Mouse (Mus musculus): ENCODE data around the gene Arid1b. TPM values are rescaled to one million over a fixed set of nuclear protein-coding genes. Genes with fewer than 3 reads are reported as not detected.
A peak's percentile ranks its signal among the peaks of the same experiment; 100 is the strongest.

The Arid1b gene
- total RNA-seq, 2 experiments from 2014 or later = 33.6 to 36.6 TPM

- DNase-seq = no peak
- intact Hi-C loops (cut with DNase I) = no loop called here
Observed at GRCm38 (mm10) chr17:5134271-5134670, 140.1 kb downstream of the Arid1b start.

DNA sequence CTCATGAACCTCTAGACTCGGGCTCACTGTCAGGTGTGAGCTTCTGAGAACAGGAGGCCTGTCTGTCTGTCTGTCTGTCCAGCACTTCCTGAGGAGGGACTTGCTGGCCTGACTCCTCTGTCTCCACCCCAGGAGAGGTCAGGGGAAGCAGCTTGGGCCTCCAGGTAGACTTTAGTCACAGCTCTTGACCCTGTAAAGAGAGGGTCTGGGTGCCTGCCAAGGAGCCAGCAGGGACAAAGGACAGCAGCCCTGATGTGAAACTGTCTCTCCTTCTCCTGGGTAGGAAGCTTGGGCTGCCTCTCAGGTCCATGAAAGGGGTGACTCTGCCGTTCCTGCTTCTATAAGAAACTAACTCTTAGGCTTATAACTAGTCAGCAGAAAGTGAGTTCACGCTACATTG lies 143.8 kb downstream of the Arid1b start:
- intact Hi-C loops (cut with DNase I) = no loop called here

DNA sequence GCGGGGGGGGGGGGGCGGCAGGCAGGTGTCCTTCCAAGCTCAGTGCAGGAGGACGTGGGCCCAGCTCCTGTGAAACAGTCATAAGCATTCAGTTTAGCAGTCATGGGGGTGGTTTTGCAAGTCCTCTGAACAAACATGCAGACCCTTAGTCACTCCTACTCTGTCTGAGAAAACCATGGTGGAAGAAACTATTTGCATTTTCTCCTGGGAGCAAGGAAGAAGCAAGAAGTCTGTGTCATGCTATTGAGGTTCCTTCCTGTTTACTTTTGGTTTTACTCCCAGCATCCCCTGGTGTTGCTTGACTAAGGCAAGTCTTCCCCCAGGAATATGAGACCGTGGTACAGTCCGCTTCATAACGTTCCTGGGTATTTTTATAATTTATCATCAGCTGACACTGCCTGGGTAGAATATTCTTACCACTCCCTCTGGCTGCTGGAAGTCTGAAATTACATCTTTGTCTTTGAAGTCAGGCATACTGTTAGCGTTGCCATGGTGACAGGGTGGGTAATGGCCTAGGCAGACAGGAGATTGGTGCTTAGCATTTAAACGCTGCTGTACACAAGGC lies 144.6 kb downstream of the Arid1b start:
- DNase-seq = peak in 1 of 2 experiments; percentile 46
- intact Hi-C loops (cut with DNase I) = no loop called here

More for the DNA sequence above, 143.8 kb downstream of the Arid1b start:
- peak; percentile 31 to 33 for DNase-seq

- intact Hi-C loops (cut with DNase I) = no loop called here
Observed at GRCm38 (mm10) chr17:5139553-5139952, 145.4 kb downstream of the Arid1b start.

DNA sequence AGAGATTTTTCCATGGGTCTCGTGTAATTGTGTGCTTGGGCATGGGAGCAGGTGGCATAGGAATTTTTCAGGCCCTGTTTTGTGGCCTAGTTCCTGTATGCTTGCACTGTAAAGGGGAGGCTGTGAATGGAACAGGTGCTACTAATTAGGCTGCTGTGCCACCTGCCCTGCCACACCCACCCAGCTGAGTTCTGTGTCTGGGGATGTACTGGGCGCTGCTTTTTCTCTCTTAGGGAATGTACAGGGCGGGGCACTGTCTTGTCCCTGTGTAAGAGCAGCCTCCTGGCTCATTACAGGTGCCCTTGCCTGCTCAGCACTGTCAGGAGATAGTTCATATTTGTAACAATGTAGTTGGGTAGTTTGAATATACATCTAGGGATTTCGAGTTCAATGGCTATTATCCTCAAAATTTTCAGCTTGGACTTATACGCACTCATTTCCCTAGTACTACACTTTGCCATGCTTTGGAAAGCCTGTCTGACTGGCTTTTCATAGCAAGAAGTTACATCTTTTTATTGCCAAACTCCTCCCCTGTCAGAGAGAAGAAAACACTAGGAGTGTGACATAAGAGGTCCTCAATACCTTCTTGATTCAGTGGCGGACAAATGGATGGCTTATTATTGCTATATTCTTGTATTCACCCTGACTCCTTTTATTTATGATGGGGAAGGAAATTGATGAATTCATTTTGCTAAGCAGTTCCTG lies 149.8 kb downstream of the Arid1b start:
- intact Hi-C loops (cut with DNase I) = no loop called here

More at GRCm38 (mm10) chr17:5139553-5139952, 145.4 kb downstream of the Arid1b start:
- DNase-seq = no peak

DNA sequence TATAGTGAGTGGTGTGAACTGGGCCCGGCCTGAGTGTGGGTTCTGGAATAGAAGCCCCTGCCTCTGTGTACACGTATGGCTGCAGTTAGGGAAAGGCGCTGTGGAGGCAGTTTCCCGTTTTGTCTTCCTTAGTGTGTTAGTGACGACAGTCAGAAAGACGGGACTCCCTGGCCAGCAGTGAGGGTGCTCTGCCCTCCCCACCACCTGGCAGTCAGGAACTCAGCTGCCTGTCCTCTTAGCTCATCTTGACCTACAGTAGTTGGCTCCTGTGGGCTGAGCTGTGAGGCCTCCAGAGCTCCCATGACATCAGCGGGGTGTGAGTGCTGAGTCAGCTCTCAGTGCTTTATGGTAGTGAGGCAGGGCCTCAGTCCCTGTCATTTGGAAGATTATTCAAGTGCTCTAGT lies 156.5 kb downstream of the Arid1b start:
- DNase-seq = peak; percentile 31 to 48
- intact Hi-C loops (cut with DNase I) = no loop called here

More for the DNA sequence above, 149.8 kb downstream of the Arid1b start:
- no peak for DNase-seq

DNA sequence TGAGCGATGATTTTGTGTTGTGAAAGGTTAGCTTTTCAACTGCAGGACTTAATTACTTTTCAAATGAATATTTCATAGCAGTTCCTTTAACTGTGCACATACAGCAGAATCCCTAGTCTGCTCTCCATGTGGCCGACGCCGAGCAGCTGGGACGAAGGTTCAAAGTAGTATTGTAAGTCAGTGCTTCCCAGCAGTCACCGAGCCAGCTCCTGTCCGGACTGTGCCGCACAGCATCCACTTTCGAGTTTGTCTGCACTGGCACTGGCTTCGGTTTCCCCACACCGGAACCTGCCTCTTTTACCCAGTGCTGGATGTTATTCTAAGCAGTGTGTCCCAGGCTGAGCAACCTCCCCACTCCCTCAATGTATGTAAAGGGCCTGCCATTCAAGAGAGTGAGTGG lies 157.7 kb downstream of the Arid1b start:
- no peak for DNase-seq
- intact Hi-C loops (cut with DNase I) = no loop called here

DNA sequence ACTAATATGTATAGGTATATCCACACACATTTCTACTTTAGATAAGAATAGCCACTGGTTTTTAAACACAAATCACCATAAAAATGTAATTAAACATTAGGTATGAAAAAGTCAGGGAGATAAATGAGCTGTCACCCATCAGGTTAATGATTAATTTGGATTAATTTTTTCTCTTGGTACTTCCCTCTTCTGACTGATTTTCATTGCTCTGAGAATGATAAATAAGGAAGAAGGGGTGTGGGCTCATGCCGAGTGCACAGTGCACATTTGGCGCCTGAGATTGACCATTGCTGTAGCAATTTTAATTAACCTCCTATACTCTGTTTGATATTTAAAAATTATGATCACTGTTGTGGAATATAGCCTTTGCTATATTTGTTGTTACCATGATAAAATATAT lies 159.3 kb downstream of the Arid1b start:
- no peak for DNase-seq
- intact Hi-C loops (cut with DNase I) = no loop called here

GRCm38 (mm10) chr17:5154322-5154721 lies 160.2 kb downstream of the Arid1b start:
- intact Hi-C loops (cut with DNase I) = no loop called here
- no peak for DNase-seq

- DNase-seq = no peak
- intact Hi-C loops (cut with DNase I) = no loop called here
Observed at GRCm38 (mm10) chr17:5157609-5158008, 163.5 kb downstream of the Arid1b start.

DNA sequence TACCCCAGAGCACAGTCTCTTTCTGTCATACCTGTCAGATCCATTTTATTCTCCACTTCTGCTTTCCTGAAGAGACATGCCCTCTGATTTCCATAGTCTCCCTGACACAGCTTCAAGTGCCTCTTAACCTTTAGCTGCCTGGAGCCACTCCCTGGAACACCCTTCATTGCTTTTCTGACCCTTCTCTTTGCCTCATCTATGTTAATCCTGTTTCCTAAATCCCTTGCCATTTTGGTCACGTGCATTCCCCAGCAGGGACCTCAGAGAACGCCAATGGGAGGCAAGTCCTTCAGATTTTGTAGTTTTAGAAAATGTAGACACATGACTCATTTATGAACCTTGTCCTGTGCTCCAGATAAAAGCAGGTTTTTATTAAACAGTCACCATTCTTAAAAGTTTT lies 168.4 kb downstream of the Arid1b start:
- DNase-seq = no peak
- intact Hi-C loops (cut with DNase I) = no loop called here

- DNase-seq = no peak
- intact Hi-C loops (cut with DNase I) = no loop called here
Observed at GRCm38 (mm10) chr17:5163251-5163826, 169.2 kb downstream of the Arid1b start.

GRCm38 (mm10) chr17:5164794-5165193 lies 170.7 kb downstream of the Arid1b start:
- DNase-seq = no peak
- intact Hi-C loops (cut with DNase I) = no loop called here

DNA sequence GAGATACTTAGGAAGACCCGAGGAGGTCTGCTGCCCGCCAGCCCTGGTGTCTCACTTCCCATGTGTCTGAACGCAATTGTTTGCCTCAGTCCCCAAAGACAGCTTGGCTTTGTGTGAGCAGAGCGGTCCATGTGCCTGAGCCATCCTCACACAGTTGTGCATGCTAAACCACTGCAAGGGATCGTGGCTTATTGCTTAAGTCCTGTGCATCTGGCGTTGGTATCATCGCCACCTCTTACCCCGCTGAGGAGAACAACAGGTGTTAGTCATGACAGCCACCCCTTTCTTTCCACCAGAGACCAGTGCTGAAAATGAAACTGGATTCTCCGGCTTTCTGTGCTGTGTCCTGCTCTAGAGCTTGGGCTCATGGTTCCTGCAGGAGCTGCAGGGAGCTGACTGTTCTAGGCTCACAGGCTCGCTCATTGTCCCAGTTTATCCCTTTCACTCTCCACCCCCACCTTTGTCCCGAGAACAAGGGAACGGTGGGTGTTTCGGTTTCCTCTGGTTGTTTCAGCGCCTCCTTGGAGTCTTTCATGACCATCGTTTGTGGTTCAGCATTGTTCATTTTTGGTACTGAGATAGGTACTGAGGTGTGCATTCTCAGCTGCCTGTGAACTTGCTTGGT lies 171.2 kb downstream of the Arid1b start:
- no peak for DNase-seq
- intact Hi-C loops (cut with DNase I) = no loop called here

- DNase-seq = no peak
Observed at GRCm38 (mm10) chr17:5166175-5166574, 172.0 kb downstream of the Arid1b start.

GRCm38 (mm10) chr17:5168046-5168445 lies 173.9 kb downstream of the Arid1b start:
- intact Hi-C loops (cut with DNase I) = no loop called here

More at GRCm38 (mm10) chr17:5166175-5166574, 172.0 kb downstream of the Arid1b start:
- intact Hi-C loops (cut with DNase I) = no loop called here

GRCm38 (mm10) chr17:5168640-5169039 lies 174.5 kb downstream of the Arid1b start:
- DNase-seq = no peak

More at GRCm38 (mm10) chr17:5168046-5168445, 173.9 kb downstream of the Arid1b start:
- no peak for DNase-seq

GRCm38 (mm10) chr17:5170321-5170720 lies 176.2 kb downstream of the Arid1b start:
- no peak for DNase-seq
- intact Hi-C loops (cut with DNase I) = no loop called here

More at GRCm38 (mm10) chr17:5168640-5169039, 174.5 kb downstream of the Arid1b start:
- intact Hi-C loops (cut with DNase I) = no loop called here

DNA sequence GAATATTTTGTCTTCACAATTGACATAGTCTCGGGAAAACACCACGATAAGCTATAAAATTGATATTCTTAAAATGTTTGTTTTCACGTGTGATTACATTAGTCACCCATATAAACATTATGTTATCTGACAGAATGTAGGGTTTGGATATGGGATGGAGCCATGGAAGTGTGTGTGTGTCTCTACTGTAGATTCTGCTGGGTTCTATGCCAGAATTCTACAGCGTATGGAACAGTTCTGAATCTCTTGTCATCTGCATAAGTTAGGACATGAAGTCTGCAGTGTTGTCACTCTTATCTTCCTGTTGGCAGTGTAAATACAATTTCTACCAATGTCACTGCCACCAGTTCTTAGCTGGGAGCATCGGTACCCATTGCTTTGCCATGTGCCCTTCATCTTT lies 177.3 kb downstream of the Arid1b start:
- intact Hi-C loops (cut with DNase I) = no loop called here
- no peak for DNase-seq

- intact Hi-C loops (cut with DNase I) = no loop called here
- DNase-seq = no peak
Observed at GRCm38 (mm10) chr17:5174426-5175020, 180.4 kb downstream of the Arid1b start.

GRCm38 (mm10) chr17:5175535-5175934 lies 181.4 kb downstream of the Arid1b start:
- intact Hi-C loops (cut with DNase I) = no loop called here
- no peak for DNase-seq

Data from heart, postnatal 14 days (tissue).